Mouse (Mus musculus) MEL (cell line): ENCODE data around the gene Gtpbp10. TPM values are rescaled to one million over a fixed set of nuclear protein-coding genes. Genes with fewer than 3 reads are reported as not detected.
A peak's percentile ranks its signal among the peaks of the same experiment; 100 is the strongest.

Experiments used
- DNase-seq: peaks from one replicate; pipeline ENCODE4 v3.0.0; 2011; ENCODE audit warnings: low read depth, low spot score
- H3K27ac ChIP-seq: 2 replicates; pipeline ENCODE4 v1.5.1; 2012; ENCODE audit warnings: low read depth, mild to moderate bottlenecking, control low read depth, low read length, moderate library complexity; ENCODE audit not compliant: control insufficient read depth
- H3K27me3 ChIP-seq, 2 experiments: fragments of 150-350 bp in 1 of 2; sonication (generic) in 1 of 2; 2 replicates each; pipeline ENCODE4 v1.6.1; 2012; ENCODE audit warnings: low read length in 2 of 2, mild to moderate bottlenecking in 2 of 2, improper control_type of control experiment in 1 of 2, moderate library complexity in 1 of 2; ENCODE audit not compliant: insufficient read depth in 2 of 2, control insufficient read depth in 1 of 2
- H3K36me3 ChIP-seq, 2 experiments: 2 replicates each; pipeline ENCODE4 v1.6.1; 2012 to 2014; ENCODE audit warnings: low read length in 2 of 2, improper control_type of control experiment in 1 of 2, inconsistent platforms in 1 of 2, mild to moderate bottlenecking in 1 of 2; ENCODE audit not compliant: insufficient read depth in 2 of 2, control insufficient read depth in 1 of 2
- H3K4me1 ChIP-seq, 2 experiments: fragments of 150-350 bp in 1 of 2; sonication (generic) in 1 of 2; 2 replicates each; pipeline ENCODE4 v1.6.1; 2012; ENCODE audit warnings: low read length in 2 of 2, improper control_type of control experiment in 1 of 2, mild to moderate bottlenecking in 1 of 2; ENCODE audit not compliant: insufficient read depth in 2 of 2, control insufficient read depth in 1 of 2
- H3K4me3 ChIP-seq, 2 experiments: fragments of 150-350 bp in 1 of 2; sonication (generic) in 1 of 2; 2 replicates each; pipeline ENCODE4 v1.5.1; 2012; ENCODE audit warnings: low read depth in 2 of 2, low read length in 2 of 2, mild to moderate bottlenecking in 2 of 2, moderate library complexity in 2 of 2, control low read depth in 1 of 2, improper control_type of control experiment in 1 of 2; ENCODE audit not compliant: control insufficient read depth in 1 of 2, insufficient read depth in 1 of 2
- H3K79me2 ChIP-seq: 2 replicates; pipeline ENCODE4 v1.6.1; 2012; ENCODE audit warnings: mild to moderate bottlenecking, low read length, moderate library complexity; ENCODE audit not compliant: control insufficient read depth, poor library complexity, insufficient read depth
- H3K9ac ChIP-seq: 2 replicates; pipeline ENCODE4 v1.6.1; 2012; ENCODE audit warnings: low read depth, mild to moderate bottlenecking, control low read depth, low read length, moderate library complexity; ENCODE audit not compliant: control insufficient read depth, poor library complexity, severe bottlenecking
- H3K9me3 ChIP-seq: fragments of 150-350 bp; sonication (generic); replicated peaks from 2 replicates; pipeline ENCODE4 v1.6.1; 2012; ENCODE audit warnings: mild to moderate bottlenecking, low read length, improper control_type of control experiment, moderate library complexity; ENCODE audit not compliant: insufficient read depth
- CTCF ChIP-seq, 3 experiments: IDR thresholded peaks in 2 of 3; conservative IDR thresholded peaks in 1 of 3; 2 replicates each; pipeline ENCODE4 v1.5.1; 2011 to 2012; ENCODE audit warnings: low read length in 3 of 3, low read depth in 2 of 3, mild to moderate bottlenecking in 2 of 3, improper control_type of control experiment in 1 of 3, inconsistent platforms in 1 of 3, mixed read lengths in 1 of 3, moderate library complexity in 1 of 3; ENCODE audit not compliant: control insufficient read depth in 1 of 3, insufficient read depth in 1 of 3, poor library complexity in 1 of 3, severe bottlenecking in 1 of 3
- E2F4 ChIP-seq: IDR thresholded peaks from 2 replicates; pipeline ENCODE4 v1.6.1; 2011; ENCODE audit warnings: low read depth, low read length, improper control_type of control experiment, borderline replicate concordance
- HCFC1 ChIP-seq: IDR thresholded peaks from 2 replicates; pipeline ENCODE4 v1.6.1; 2012; ENCODE audit warnings: low read depth, mild to moderate bottlenecking, inconsistent platforms, low read length, improper control_type of control experiment, moderate library complexity
- JUND ChIP-seq: IDR thresholded peaks from 2 replicates; pipeline ENCODE4 v1.6.1; 2011; ENCODE audit warnings: low read depth, mild to moderate bottlenecking, improper control_type of control experiment, low read length
- MAFK ChIP-seq: IDR thresholded peaks from 2 replicates; pipeline ENCODE4 v1.6.1; 2011; ENCODE audit warnings: low read depth, mild to moderate bottlenecking, low read length, improper control_type of control experiment, borderline replicate concordance
- MYB ChIP-seq: IDR thresholded peaks from 2 replicates; pipeline ENCODE4 v1.6.1; 2011; ENCODE audit warnings: mild to moderate bottlenecking, low read depth, low read length, improper control_type of control experiment
- MYC ChIP-seq: IDR thresholded peaks from 2 replicates; pipeline ENCODE4 v1.6.1; 2011; ENCODE audit warnings: low read depth, mild to moderate bottlenecking, low read length, improper control_type of control experiment, moderate library complexity
- NRF1 ChIP-seq: IDR thresholded peaks from 2 replicates; pipeline ENCODE4 v1.6.1; 2014; ENCODE audit warnings: low read depth, mild to moderate bottlenecking, inconsistent platforms, low read length, improper control_type of control experiment, moderate library complexity; ENCODE audit not compliant: poor library complexity, insufficient read depth, severe bottlenecking
- POLR2AphosphoS5 ChIP-seq: IDR thresholded peaks from 2 replicates; pipeline ENCODE4 v1.6.1; 2012; ENCODE audit warnings: low read depth, borderline replicate concordance, mild to moderate bottlenecking, inconsistent platforms, low read length, moderate library complexity, mixed read lengths
- RAD21 ChIP-seq: IDR thresholded peaks from 2 replicates; pipeline ENCODE4 v1.6.1; 2011; ENCODE audit warnings: mild to moderate bottlenecking, low read depth, low read length, improper control_type of control experiment
- RCOR1 ChIP-seq: IDR thresholded peaks from 2 replicates; pipeline ENCODE4 v1.6.1; 2012; ENCODE audit warnings: low read depth, mild to moderate bottlenecking, inconsistent platforms, low read length, improper control_type of control experiment
- SIN3A ChIP-seq: IDR thresholded peaks from 2 replicates; pipeline ENCODE4 v1.6.1; 2012; ENCODE audit warnings: low read length, improper control_type of control experiment, inconsistent platforms
- TAL1 ChIP-seq: IDR thresholded peaks from 2 replicates; pipeline ENCODE4 v1.6.1; 2012; ENCODE audit warnings: mild to moderate bottlenecking, inconsistent platforms, low read length, moderate library complexity, mixed read lengths
- TCF12 ChIP-seq: IDR thresholded peaks from 2 replicates; pipeline ENCODE4 v1.6.1; 2014; ENCODE audit warnings: low read depth, mild to moderate bottlenecking, inconsistent platforms, low read length, improper control_type of control experiment, moderate library complexity
- USF1 ChIP-seq: IDR thresholded peaks from 2 replicates; pipeline ENCODE4 v1.6.1; 2014; ENCODE audit warnings: low read depth, mild to moderate bottlenecking, inconsistent platforms, low read length, improper control_type of control experiment, moderate library complexity
- USF2 ChIP-seq, 2 experiments: IDR thresholded peaks; 2 replicates each; pipeline ENCODE4 v1.6.1; 2011 to 2012; ENCODE audit warnings: improper control_type of control experiment in 2 of 2, low read length in 2 of 2, borderline replicate concordance in 1 of 2, inconsistent platforms in 1 of 2, low read depth in 1 of 2, mild to moderate bottlenecking in 1 of 2; ENCODE audit not compliant: insufficient read depth in 1 of 2
- ZC3H11A ChIP-seq: IDR thresholded peaks from 2 replicates; pipeline ENCODE4 v1.6.1; 2012; ENCODE audit warnings: low read depth, mild to moderate bottlenecking, inconsistent platforms, low read length, improper control_type of control experiment
- polyA plus RNA-seq, 2 experiments: library from polyadenylated mRNA; stranded (reverse) in 1 of 2; unstranded in 1 of 2; fragments of >175 nt in 1 of 2; fragments of >200 nt in 1 of 2; gene quantifications; 2 replicates each; pipeline versions ENCODE4 v1.2.1 to v1.2.4; 2012; ENCODE audit warnings: low replicate concordance in 2 of 2, low read depth in 1 of 2; ENCODE audit not compliant: insufficient read length in 2 of 2, insufficient read depth in 1 of 2, missing spikeins in 1 of 2
- total RNA-seq: library from RNA; depleted of rRNA; stranded (reverse); fragments of 300-350 nt; gene quantifications from 2 replicates; pipeline ENCODE4 v1.2.3, GENCODE M21; 2012

Gtpbp10 gene
- total and polyA plus RNA-seq, 3 experiments, result not detected

- Histone ChIP-seq H3K4me3 (no peak overlapping the region), H3K9me3 (no peaks in the 10 kb centered on the region), H3K79me2 (0 out of 2 replicates have a peak, but pooled peaks cover 1% of the 10 kb centered on the region), H3K9ac (no peak overlapping the region), H3K4me1 (no peaks in the 10 kb centered on the region), H3K27me3 (no peaks in the 10 kb centered on the region; a peak in 1 of 4 replicates), H3K36me3 (no peaks in the 10 kb centered on the region), H3K27ac (no peak overlapping the region)
- DNase-seq, result no peak
- TF ChIP-seq MAFK (peak; percentile 40; the same call in 1 of the 2 replicates), RCOR1 (no peak)
These were observed 47.9 kb downstream of the Gtpbp10 start for GRCm38 (mm10) chr5:5511401-5511800.

DNA sequence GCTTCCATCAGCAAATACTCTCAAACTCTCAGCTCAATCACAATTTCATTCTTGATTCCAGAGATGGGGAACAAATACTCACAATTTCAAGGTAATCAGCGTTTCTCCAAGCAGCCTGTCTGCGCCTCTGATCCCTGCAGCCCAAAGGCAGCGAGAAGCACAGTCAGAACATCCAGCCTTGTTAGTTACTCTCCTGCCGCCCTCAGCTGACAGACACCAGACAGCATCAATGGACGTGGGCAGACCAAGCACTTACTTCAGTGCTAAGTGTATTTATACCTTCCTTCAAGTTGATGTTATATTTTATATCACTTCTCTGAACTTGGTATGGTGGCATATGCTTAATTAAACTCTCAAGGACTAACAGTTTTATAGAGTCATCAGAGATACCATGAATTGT, 48.3 kb downstream of the Gtpbp10 start:
- 0 out of 2 replicates have a peak, but pooled peaks cover 1% of the 10 kb centered on the region for H3K79me2 ChIP-seq
- no peaks in the 10 kb centered on the region for H3K36me3 ChIP-seq
- no peak overlapping the region for H3K9ac ChIP-seq
- H3K4me3 ChIP-seq, result no peak overlapping the region
- H3K27me3 ChIP-seq, result no peaks in the 10 kb centered on the region; a peak in 1 of 4 replicates
- no peak for TF ChIP-seq JUND
- no peak for TF ChIP-seq E2F4
- no peak for TF ChIP-seq MYC
- no peak for TF ChIP-seq MYB
- TF ChIP-seq RAD21, result no peak
- TF ChIP-seq CTCF (IDR thresholded peaks at IDR 0.05 in 2 of 3, conservative IDR thresholded peaks at IDR 0.05 in 1 of 3; ENCODE audit: control insufficient read depth in 1 of 3, insufficient read depth in 1 of 3, low read depth in 2 of 3, low read length in 3 of 3, poor library complexity in 1 of 3, severe bottlenecking in 1 of 3), result no peak
- no peak for TF ChIP-seq USF2 (IDR thresholded peaks at IDR 0.05; ENCODE audit: borderline replicate concordance in 1 of 2, insufficient read depth in 1 of 2, low read depth in 1 of 2, low read length in 2 of 2)
- no peak for TF ChIP-seq TAL1
- no peaks in the 10 kb centered on the region for H3K4me1 ChIP-seq
- no peak overlapping the region for H3K27ac ChIP-seq
- DNase-seq, result no peak
- H3K9me3 ChIP-seq, result no peaks in the 10 kb centered on the region

DNA sequence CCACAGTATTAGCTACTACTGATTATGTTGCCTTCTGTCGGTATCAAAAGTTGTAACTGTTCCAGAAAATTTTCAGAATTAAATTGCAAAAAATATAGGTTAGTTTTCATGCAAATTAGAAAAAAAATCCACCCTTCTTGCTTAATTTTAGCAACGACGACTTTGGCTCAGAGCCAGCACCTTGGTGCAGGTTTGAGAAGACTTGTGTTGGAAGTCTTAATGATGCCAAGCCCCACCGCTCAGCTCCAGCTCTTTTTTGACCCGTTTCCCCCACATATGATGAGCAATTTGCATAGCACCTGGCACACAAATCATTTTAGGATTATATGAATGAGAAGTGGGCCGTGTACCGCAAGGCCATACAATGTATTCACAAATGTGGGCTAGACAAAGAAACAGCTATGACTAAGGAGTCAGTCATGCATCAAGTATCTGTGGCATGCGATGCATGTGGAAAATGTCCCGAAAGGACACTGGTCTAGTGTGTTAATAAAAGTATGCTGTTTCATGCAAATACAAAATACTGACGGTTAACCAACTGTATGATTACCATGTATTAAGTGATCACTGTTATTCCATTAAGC, 48.9 kb downstream of the Gtpbp10 start:
- Histone ChIP-seq H3K27me3 (no peaks in the 10 kb centered on the region; a peak in 1 of 4 replicates), H3K9ac (no peak overlapping the region), H3K4me3 (no peak overlapping the region), H3K36me3 (no peaks in the 10 kb centered on the region), H3K27ac (no peak overlapping the region), H3K4me1 (no peaks in the 10 kb centered on the region), H3K79me2 (0 out of 2 replicates have a peak, but pooled peaks cover 1% of the 10 kb centered on the region), H3K9me3 (no peaks in the 10 kb centered on the region)
- DNase-seq, result no peak
- TF ChIP-seq TCF12 (no peak), TAL1 (no peak), ZC3H11A (no peak), RCOR1 (no peak), HCFC1 (no peak), NRF1 (no peak), POLR2AphosphoS5 (no peak), MYC (no peak), CTCF (IDR thresholded peaks at IDR 0.05 in 2 of 3, conservative IDR thresholded peaks at IDR 0.05 in 1 of 3; ENCODE audit: control insufficient read depth in 1 of 3, insufficient read depth in 1 of 3, low read depth in 2 of 3, low read length in 3 of 3, poor library complexity in 1 of 3, severe bottlenecking in 1 of 3) (no peak), SIN3A (no peak), USF1 (no peak)
